Mouse (Mus musculus): ENCODE results near the gene Rexo1. TPM values are rescaled to one million over a fixed set of nuclear protein-coding genes. Genes with fewer than 3 reads are reported as not detected.
A peak's percentile ranks its signal among the peaks of the same experiment; 100 is the strongest.

The Rexo1 gene
- total RNA-seq, 2 experiments from 2014 or later = 47.0 to 50.5 TPM

GRCm38 (mm10) chr10:80559431-80559830, 1.9 kb downstream of the Rexo1 start:
- DNase-seq (ENCODE audit: low spot score in 2 of 2) = no peak

GRCm38 (mm10) chr10:80557346-80557965, 3.9 kb downstream of the Rexo1 start:
- DNase-seq (ENCODE audit: low spot score in 2 of 2) = peak; percentile 69 to 81

- DNase-seq (ENCODE audit: low spot score in 2 of 2) = no peak
These were observed 7.4 kb downstream of the Rexo1 start for GRCm38 (mm10) chr10:80553997-80554396.

GRCm38 (mm10) chr10:80553575-80553974, 7.8 kb downstream of the Rexo1 start:
- no peak for DNase-seq (ENCODE audit: low spot score in 2 of 2)

- DNase-seq (ENCODE audit: low spot score in 2 of 2) = no peak
These were observed 9.0 kb downstream of the Rexo1 start for GRCm38 (mm10) chr10:80552364-80552763.

- DNase-seq (ENCODE audit: low spot score in 2 of 2) = no peak
These were observed 12.1 kb downstream of the Rexo1 start for GRCm38 (mm10) chr10:80549279-80549678.

- DNase-seq (ENCODE audit: low spot score in 2 of 2) = no peak
These were observed 12.8 kb downstream of the Rexo1 start for GRCm38 (mm10) chr10:80548428-80549006.

GRCm38 (mm10) chr10:80547539-80547938, 13.8 kb downstream of the Rexo1 start:
- no peak for DNase-seq (ENCODE audit: low spot score in 2 of 2)

GRCm38 (mm10) chr10:80546945-80547344, 14.4 kb downstream of the Rexo1 start:
- no peak for DNase-seq (ENCODE audit: low spot score in 2 of 2)

- no peak for DNase-seq (ENCODE audit: low spot score in 2 of 2)
These were observed 15.8 kb downstream of the Rexo1 start for GRCm38 (mm10) chr10:80545590-80545989.

- DNase-seq (ENCODE audit: low spot score in 2 of 2) = no peak
These were observed 17.5 kb downstream of the Rexo1 start for GRCm38 (mm10) chr10:80543873-80544272.

GRCm38 (mm10) chr10:80539493-80539892, 21.9 kb downstream of the Rexo1 start:
- no peak for DNase-seq (ENCODE audit: low spot score in 2 of 2)

- no peak for DNase-seq (ENCODE audit: low spot score in 2 of 2)
These were observed 22.5 kb downstream of the Rexo1 start, which contains the start of gene Atp8b3 for GRCm38 (mm10) chr10:80538710-80539394. Gene Atp8b3 (minus strand): TSS chr10:80539124.

- DNase-seq (ENCODE audit: low spot score in 2 of 2) = no peak
These were observed 23.2 kb downstream of the Rexo1 start for GRCm38 (mm10) chr10:80538180-80538579.

- no peak for DNase-seq (ENCODE audit: low spot score in 2 of 2)
These were observed 25.6 kb downstream of the Rexo1 start for GRCm38 (mm10) chr10:80535711-80536110.

- no peak for DNase-seq (ENCODE audit: low spot score in 2 of 2)
These were observed 26.3 kb downstream of the Rexo1 start for GRCm38 (mm10) chr10:80535071-80535470.

GRCm38 (mm10) chr10:80533704-80534103, 27.7 kb downstream of the Rexo1 start:
- DNase-seq (ENCODE audit: low spot score in 2 of 2) = no peak

GRCm38 (mm10) chr10:80532783-80533182, 28.6 kb downstream of the Rexo1 start:
- DNase-seq (ENCODE audit: low spot score in 2 of 2) = no peak

- DNase-seq (ENCODE audit: low spot score in 2 of 2) = no peak
These were observed 35.2 kb downstream of the Rexo1 start for GRCm38 (mm10) chr10:80526172-80526571.

- no peak for DNase-seq (ENCODE audit: low spot score in 2 of 2)
These were observed 38.1 kb downstream of the Rexo1 start for GRCm38 (mm10) chr10:80523299-80523698.

- DNase-seq (ENCODE audit: low spot score in 2 of 2) = no peak
These were observed 42.1 kb downstream of the Rexo1 start for GRCm38 (mm10) chr10:80519287-80519686.

GRCm38 (mm10) chr10:80513739-80514138, 47.6 kb downstream of the Rexo1 start:
- no peak for DNase-seq (ENCODE audit: low spot score in 2 of 2)
